Mouse (Mus musculus): ENCODE results near the gene 0610030E20Rik. TPM values are rescaled to one million over a fixed set of nuclear protein-coding genes. Genes with fewer than 3 reads are reported as not detected.

The 0610030E20Rik gene
- total RNA-seq (2014; rRNA removed; ENCODE audit: low replicate concordance) (7.3 and 12.0 TPM in 2 replicates), polyA plus RNA-seq (2015; fragmentation: Nextera tagmentation; extraction: Ambion mirVana) (11.9 and 12.9 TPM in 2 replicates)

- WGBS, result under 1% methylated on average over 63 of the region's 72 CpGs
- Histone ChIP-seq H3K27me3 (ENCODE audit: control insufficient read depth, insufficient read depth, low read length) (peaks cover 3% of the 10 kb centered on the region; the same call in 1 of the 2 replicates), H3K4me1 (ENCODE audit: control insufficient read depth, insufficient read depth) (peaks cover 36% of the 10 kb centered on the region), H3K36me3 (replicated peaks; ENCODE audit: control insufficient read depth, insufficient read depth, low read length) (peaks cover 26% of the 10 kb centered on the region), H3K4me2 (ENCODE audit: low read depth, low read length) (peak within 1 kb of the TSS; percentile 94), H3K9me3 (replicated peaks; ENCODE audit: control insufficient read depth, low read length) (no peaks in the 10 kb centered on the region), H3K4me3 (ENCODE audit: low read depth, low read length) (peak within 1 kb of the TSS; percentile 90), H3K27ac (ENCODE audit: low read depth) (peak within 1 kb of the TSS; percentile 92), H3K9ac (replicated peaks; ENCODE audit: low read depth, low read length) (peak within 1 kb of the TSS; percentile 91)
- no peak for DNase-seq (ENCODE audit: low spot score)
- TF ChIP-seq CTCF (IDR thresholded peaks at IDR 0.05; ENCODE audit: low read depth) (peak; percentile 21), EP300 (IDR thresholded peaks at IDR 0.05; ENCODE audit: low read depth) (no peak)
- ATAC-seq (ENCODE audit: insufficient read depth, low read depth), result peak; percentile 67
Measured at GRCm38 (mm10) chr6:72347166-72347941, at the start of gene 0610030E20Rik. Gene 0610030E20Rik (plus strand): TSS chr6:72347317.

GRCm38 (mm10) chr6:72297825-72298224 is 49.3 kb upstream of the 0610030E20Rik start:
- Histone ChIP-seq H3K9ac (replicated peaks; ENCODE audit: low read depth, low read length) (no peak overlapping the region), H3K4me3 (ENCODE audit: low read depth, low read length) (no peak overlapping the region), H3K36me3 (replicated peaks; ENCODE audit: control insufficient read depth, insufficient read depth, low read length) (no peaks in the 10 kb centered on the region), H3K4me1 (ENCODE audit: control insufficient read depth, insufficient read depth) (peaks cover 2% of the 10 kb centered on the region), H3K9me3 (replicated peaks; ENCODE audit: control insufficient read depth, low read length) (no peaks in the 10 kb centered on the region), H3K4me2 (ENCODE audit: low read depth, low read length) (no peak overlapping the region), H3K27ac (ENCODE audit: low read depth) (no peak overlapping the region), H3K27me3 (ENCODE audit: control insufficient read depth, insufficient read depth, low read length) (no peaks in the 10 kb centered on the region)
- ATAC-seq (ENCODE audit: insufficient read depth, low read depth) (no peak), DNase-seq (ENCODE audit: low spot score) (no peak)
- TF ChIP-seq CTCF (IDR thresholded peaks at IDR 0.05; ENCODE audit: low read depth) (no peak), EP300 (IDR thresholded peaks at IDR 0.05; ENCODE audit: low read depth) (no peak)
- 82% methylated on average over 3 of the region's 3 CpGs for WGBS

GRCm38 (mm10) chr6:72302349-72302925 is 44.7 kb upstream of the 0610030E20Rik start:
- Histone ChIP-seq H3K9ac (replicated peaks; ENCODE audit: low read depth, low read length) (no peak overlapping the region), H3K27ac (ENCODE audit: low read depth) (no peak overlapping the region), H3K27me3 (ENCODE audit: control insufficient read depth, insufficient read depth, low read length) (no peaks in the 10 kb centered on the region), H3K4me2 (ENCODE audit: low read depth, low read length) (no peak overlapping the region), H3K4me1 (ENCODE audit: control insufficient read depth, insufficient read depth) (no peaks in the 10 kb centered on the region), H3K36me3 (replicated peaks; ENCODE audit: control insufficient read depth, insufficient read depth, low read length) (no peaks in the 10 kb centered on the region), H3K4me3 (ENCODE audit: low read depth, low read length) (no peak overlapping the region), H3K9me3 (replicated peaks; ENCODE audit: control insufficient read depth, low read length) (no peaks in the 10 kb centered on the region)
- no peak for DNase-seq (ENCODE audit: low spot score)
- TF ChIP-seq CTCF (IDR thresholded peaks at IDR 0.05; ENCODE audit: low read depth) (no peak), EP300 (IDR thresholded peaks at IDR 0.05; ENCODE audit: low read depth) (no peak)
- ATAC-seq (ENCODE audit: insufficient read depth, low read depth), result no peak
- WGBS, result 63% methylated on average over 11 of the region's 11 CpGs

- WGBS, result 68% methylated on average over 9 of the region's 9 CpGs
- H3K4me1 ChIP-seq (ENCODE audit: control insufficient read depth, insufficient read depth), result no peaks in the 10 kb centered on the region
- ATAC-seq (ENCODE audit: insufficient read depth, low read depth) (no peak), DNase-seq (ENCODE audit: low spot score) (no peak)
- no peaks in the 10 kb centered on the region for H3K36me3 ChIP-seq (replicated peaks; ENCODE audit: control insufficient read depth, insufficient read depth, low read length)
- no peak overlapping the region for H3K27ac ChIP-seq (ENCODE audit: low read depth)
- H3K9me3 ChIP-seq (replicated peaks; ENCODE audit: control insufficient read depth, low read length), result no peaks in the 10 kb centered on the region
- no peak overlapping the region for H3K4me3 ChIP-seq (ENCODE audit: low read depth, low read length)
- TF ChIP-seq EP300 (IDR thresholded peaks at IDR 0.05; ENCODE audit: low read depth) (no peak), CTCF (IDR thresholded peaks at IDR 0.05; ENCODE audit: low read depth) (no peak)
- no peaks in the 10 kb centered on the region for H3K27me3 ChIP-seq (ENCODE audit: control insufficient read depth, insufficient read depth, low read length)
- H3K4me2 ChIP-seq (ENCODE audit: low read depth, low read length), result no peak overlapping the region
- H3K9ac ChIP-seq (replicated peaks; ENCODE audit: low read depth, low read length), result no peak overlapping the region
Measured at GRCm38 (mm10) chr6:72303510-72303909, 43.6 kb upstream of the 0610030E20Rik start.

- ATAC-seq (ENCODE audit: insufficient read depth, low read depth) (no peak), DNase-seq (ENCODE audit: low spot score) (no peak)
- peaks cover 13% of the 10 kb centered on the region for H3K4me1 ChIP-seq (ENCODE audit: control insufficient read depth, insufficient read depth)
- H3K9me3 ChIP-seq (replicated peaks; ENCODE audit: control insufficient read depth, low read length), result no peaks in the 10 kb centered on the region
- H3K27ac ChIP-seq (ENCODE audit: low read depth), result no peak overlapping the region
- no peak for TF ChIP-seq CTCF (IDR thresholded peaks at IDR 0.05; ENCODE audit: low read depth)
- TF ChIP-seq EP300 (IDR thresholded peaks at IDR 0.05; ENCODE audit: low read depth), result no peak
- no peak overlapping the region for H3K4me3 ChIP-seq (ENCODE audit: low read depth, low read length)
- 95% methylated on average over 3 of the region's 3 CpGs for WGBS
- no peak overlapping the region for H3K4me2 ChIP-seq (ENCODE audit: low read depth, low read length)
- peaks cover under 1% of the 10 kb centered on the region; the same call in 1 of the 2 replicates for H3K36me3 ChIP-seq (replicated peaks; ENCODE audit: control insufficient read depth, insufficient read depth, low read length)
- H3K27me3 ChIP-seq (ENCODE audit: control insufficient read depth, insufficient read depth, low read length), result no peaks in the 10 kb centered on the region
- no peak overlapping the region for H3K9ac ChIP-seq (replicated peaks; ENCODE audit: low read depth, low read length)
Measured at GRCm38 (mm10) chr6:72312198-72312597, 34.9 kb upstream of the 0610030E20Rik start.

Data from heart, postnatal 0 days (tissue).